Mouse (Mus musculus) retina, embryonic 14.5 days (tissue): ENCODE data around the gene Atf6.

ENCODE experiments used
- DNase-seq: peaks from one replicate; pipeline ENCODE4 v3.0.0-alpha.2; 2015; ENCODE audit warnings: low spot score

The Atf6 gene

DNA sequence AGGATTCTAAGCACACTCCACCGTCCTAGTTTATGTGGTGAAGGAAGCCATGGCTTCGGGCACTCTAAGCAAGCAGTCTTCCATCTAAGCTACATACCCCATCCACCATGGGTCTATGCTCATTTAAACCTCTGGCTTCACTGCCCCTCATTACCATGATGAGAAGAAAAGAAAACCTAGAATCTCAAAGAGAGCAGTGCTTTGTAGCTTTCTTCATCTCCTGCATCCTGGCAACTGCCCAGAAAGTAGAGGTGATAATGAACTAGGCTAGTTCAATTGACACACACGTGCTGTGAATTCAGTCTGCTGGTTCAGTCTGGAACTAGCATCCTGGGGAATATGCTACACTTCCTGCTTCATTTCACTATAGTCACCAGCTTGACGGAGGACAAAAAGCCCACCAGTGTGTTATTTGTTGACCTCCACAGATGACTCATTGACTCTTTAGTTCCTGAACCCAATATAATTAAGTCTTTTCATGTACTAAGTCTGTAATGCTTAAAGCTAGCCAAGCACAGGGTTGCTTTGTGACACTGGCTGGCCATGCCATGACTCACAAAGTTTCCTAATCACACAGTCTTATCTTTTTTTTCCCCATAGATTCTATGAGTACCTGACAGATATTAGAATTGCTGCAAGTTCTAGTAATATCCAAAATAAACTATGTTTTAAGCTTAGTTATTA, 162.5 kb downstream of the Atf6 start:
- DNase-seq = no peak

- DNase-seq = no peak
Observed at GRCm38 (mm10) chr1:170704103-170704502, 163.5 kb downstream of the Atf6 start.

- DNase-seq = no peak
Observed at GRCm38 (mm10) chr1:170702958-170703357, 164.6 kb downstream of the Atf6 start.

GRCm38 (mm10) chr1:170702263-170702662, 165.3 kb downstream of the Atf6 start:
- no peak for DNase-seq

DNA sequence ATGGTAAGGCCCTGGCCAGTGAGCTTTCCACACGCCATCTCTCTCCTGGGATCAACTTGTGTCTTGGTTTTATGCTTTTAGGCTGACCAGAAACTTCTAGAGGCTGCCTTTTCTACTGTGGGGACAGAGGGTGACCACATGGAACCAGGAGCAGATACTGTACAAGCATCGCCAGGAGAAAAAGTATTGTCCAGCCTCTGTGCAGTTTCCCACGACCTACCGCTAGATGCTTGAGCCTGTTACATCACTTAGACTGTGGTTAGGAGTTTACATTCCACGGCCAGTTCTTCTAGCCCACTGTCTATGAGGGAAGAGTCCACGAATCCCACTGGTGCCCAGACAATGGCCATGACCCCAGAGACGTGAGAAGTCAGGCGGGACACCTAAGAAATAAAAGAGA, 166.0 kb downstream of the Atf6 start:
- DNase-seq = no peak

GRCm38 (mm10) chr1:170701178-170701577, 166.4 kb downstream of the Atf6 start:
- no peak for DNase-seq

GRCm38 (mm10) chr1:170700496-170701027, 167.0 kb downstream of the Atf6 start:
- DNase-seq = no peak

DNA sequence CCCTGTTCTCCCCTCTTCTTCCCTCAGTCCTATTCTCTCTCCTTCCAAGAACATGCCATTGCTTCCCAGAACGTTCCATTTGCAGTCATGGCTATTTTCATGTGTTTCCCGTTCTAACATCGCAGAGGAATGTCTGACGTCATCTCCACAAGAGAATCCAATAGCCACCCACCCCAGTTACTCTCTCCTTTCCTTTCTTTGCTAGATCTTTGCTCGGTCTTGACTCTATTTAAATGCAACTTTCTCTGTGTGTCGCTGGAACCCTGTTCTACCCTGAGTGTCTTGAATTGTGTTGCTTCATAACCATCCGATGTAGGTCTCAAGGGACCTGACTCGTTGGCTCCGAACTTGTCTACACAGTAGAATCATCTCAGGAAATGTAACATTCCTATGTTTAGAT, 168.0 kb downstream of the Atf6 start:
- no peak for DNase-seq

- DNase-seq = no peak
Observed at GRCm38 (mm10) chr1:170698771-170699170, 168.8 kb downstream of the Atf6 start.

GRCm38 (mm10) chr1:170697771-170698356, 169.7 kb downstream of the Atf6 start:
- no peak for DNase-seq

GRCm38 (mm10) chr1:170696996-170697395, 170.6 kb downstream of the Atf6 start:
- no peak for DNase-seq

- DNase-seq = no peak
Observed at GRCm38 (mm10) chr1:170695326-170695725, 172.2 kb downstream of the Atf6 start.

- no peak for DNase-seq
Observed at GRCm38 (mm10) chr1:170694821-170695291, 172.7 kb downstream of the Atf6 start.

DNA sequence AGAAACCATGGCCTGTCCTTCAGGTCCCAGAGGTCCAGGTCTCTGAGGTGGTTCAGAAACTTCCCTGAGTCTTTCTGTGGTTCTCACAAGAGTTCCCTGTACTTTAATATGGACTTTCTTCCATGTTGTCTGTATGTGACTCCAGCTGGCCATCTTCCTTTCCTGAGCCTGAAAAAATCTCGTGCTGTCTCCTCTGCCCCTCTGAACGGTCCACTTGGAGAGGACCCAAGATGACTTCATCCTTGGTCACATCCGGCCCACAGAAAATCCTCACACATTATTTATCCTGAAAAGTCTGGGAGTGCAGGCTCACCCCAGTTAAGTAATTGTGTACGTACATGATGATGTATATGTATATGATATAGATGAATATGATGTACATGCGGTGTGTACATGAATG, 176.3 kb downstream of the Atf6 start:
- no peak for DNase-seq

DNA sequence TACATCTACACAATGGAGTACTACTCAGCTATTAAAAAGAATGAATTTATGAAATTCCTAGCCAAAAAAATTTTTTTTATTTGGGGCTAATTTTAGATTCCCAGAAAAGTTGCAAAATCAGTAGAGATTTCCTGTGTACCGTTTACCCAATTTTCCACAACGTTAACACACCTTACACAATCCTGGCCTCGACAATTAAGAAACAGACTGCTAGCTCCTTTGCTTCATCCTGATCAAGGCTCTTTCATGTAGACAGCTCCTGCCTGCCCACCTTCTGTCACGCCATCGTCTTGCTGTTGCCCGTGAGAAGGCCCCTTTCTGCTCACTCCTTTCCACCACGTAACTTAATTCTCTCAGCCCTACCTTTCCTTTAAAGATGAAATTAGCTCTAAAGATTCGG, 177.8 kb downstream of the Atf6 start:
- no peak for DNase-seq

DNA sequence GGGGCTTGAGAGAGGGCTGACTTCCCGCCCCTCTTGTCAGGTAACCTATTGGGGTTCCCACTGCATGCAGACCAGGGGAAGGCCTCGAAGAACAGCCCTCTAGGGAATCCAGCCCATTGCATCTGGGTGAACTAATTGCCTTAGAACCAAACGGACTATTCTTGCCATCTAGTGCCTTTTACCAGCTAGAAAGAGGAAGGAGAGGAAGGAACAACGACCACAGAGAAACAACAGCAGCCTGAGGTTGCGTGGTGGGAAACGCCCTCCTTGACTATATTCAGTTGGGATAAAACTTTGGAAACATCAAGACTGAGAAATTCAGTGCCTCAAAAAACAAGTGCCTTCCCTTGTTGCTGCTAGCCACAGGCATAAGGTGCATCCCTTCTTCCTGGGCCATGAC, 183.7 kb downstream of the Atf6 start:
- DNase-seq = no peak

- no peak for DNase-seq
Observed at GRCm38 (mm10) chr1:170679624-170680023, 187.9 kb downstream of the Atf6 start.

DNA sequence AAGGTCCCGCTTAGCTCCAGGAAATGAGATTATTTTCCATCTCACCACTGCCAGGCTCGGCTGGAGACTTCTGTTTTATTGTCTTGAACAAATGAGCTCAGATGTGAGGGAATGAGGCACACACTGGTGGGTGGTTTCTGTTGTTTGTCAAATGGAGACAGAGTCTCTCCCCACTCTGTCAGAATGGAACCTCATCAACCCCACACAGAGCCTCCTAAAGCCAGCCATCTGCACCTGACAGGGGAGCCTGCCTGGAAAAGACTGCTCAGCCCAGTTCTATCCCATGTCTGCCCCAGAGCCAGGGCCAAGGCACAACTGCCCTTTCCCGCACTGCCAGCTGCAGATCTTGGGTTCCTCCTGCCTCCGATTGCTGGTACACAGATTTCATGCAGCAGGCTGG, 188.7 kb downstream of the Atf6 start:
- DNase-seq = no peak

DNA sequence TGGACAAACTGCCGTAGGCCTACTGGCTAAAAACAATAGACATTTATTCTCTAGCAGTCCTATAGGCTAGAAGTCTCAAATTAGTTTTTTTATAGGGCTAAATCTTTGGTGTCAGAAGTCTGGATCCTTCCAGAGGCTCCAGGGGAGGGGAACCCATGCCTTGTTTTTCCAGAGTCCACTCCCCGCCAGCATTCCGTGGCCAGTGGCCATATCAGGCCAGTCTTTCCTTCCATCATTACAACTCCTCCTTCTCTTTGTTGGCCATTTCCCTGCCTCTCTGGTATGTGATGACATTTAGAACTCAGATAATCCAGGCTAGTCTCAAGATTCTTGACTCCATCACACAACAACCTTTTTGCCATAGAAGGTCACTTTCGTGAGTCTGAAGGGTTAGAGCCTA, 189.9 kb downstream of the Atf6 start:
- no peak for DNase-seq

DNA sequence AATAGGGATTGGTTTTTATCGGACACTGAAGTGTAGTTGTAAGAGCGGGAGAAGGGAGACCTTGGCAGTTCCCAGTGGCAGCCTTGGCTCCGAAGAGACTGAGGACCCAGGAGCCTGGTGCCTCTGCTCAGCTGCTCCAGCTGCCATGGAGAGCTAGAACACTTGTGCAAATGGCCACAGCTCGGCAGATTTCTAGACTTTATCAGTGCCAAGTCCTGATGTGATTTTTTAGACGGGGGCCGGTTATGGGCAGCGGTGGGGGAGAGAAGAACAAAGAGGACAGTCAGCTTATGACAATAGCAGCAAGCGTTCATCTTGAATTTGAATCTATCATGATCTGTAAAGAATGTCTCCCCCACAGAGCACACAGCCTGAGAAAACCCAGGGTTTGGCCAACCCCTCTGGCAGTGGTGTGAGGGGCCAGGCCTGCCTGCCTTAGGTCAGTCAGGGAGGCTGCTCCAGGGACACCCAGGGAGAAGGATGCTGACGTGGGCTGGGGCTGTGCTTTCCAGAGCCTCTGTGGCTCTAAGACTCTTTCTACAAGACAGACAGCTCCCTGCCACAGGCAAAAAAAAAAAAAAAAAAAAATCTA, 193.3 kb downstream of the Atf6 start:
- peak; percentile 13 for DNase-seq

GRCm38 (mm10) chr1:170665200-170665599, 202.4 kb downstream of the Atf6 start:
- no peak for DNase-seq

DNA sequence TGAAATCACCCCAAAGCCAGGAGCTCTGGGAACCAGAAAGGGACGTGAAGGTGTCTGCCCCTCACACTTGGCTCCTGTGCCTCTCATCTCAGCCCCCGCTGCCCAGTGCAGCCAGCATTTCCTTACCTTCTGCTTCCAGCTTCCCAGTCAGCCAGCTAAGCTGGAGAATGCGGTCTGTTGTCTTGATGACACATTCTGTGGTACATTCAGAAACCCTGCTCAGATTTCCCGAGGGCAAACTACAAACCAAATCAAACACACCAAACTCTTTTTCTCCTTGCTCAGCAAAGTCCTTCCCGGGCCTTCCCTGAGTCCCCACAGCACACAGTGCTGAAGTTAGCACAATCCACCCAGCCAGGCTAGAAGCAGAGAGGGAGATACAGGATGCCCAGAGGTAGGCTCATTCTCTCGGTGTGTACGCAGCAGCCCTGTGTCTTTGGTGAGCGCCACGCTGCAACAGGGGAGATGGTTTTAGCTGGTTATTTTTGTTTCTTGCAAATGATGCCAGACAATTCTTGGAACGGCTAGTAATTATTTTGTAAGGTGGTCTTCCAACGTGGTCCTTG, 202.9 kb downstream of the Atf6 start:
- DNase-seq = no peak

GRCm38 (mm10) chr1:170659260-170659659, 208.3 kb downstream of the Atf6 start:
- no peak for DNase-seq
